Mouse (Mus musculus) kidney, adult 18-20 months (tissue): ENCODE measurements around the gene Prr14l.
"Not testable (repeated sequence)": the region's sequence is repeated elsewhere in the genome, so short reads cannot be mapped to it uniquely, and the experiment has no call there.

Experiments used
- DNase-seq: peaks from one replicate; pipeline ENCODE4 v3.0.0; 2021

Prr14l gene

DNA sequence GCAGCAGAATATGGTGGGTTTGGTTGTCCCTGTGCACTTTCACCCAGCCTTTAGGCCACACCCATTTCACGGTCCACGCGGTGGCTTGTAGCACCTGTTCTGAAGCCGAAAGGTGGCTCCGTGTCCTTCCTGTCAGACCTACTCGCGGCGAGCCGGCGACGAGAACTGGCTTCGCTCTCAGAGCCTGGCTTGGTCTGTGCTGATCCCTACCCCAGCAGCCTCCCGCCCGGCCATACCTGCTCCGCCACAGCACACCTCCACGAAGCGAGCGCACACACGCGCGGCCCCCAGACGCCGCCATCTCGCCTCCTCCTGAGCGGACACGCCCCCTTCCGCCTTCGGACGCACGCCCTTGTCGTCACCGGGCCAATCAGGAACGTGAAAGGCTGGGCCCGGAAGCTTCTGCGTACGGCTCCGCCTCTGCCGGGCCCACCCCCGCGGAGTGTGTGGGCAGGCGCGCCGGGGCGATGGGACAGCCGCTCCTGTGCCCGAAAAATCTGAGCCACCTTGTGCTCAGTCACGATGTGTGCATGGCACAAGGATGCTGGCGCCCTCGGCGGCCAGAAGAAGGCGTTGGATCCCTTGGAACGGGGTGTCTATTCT, 68.6 kb downstream of the Prr14l start, which contains the start of gene Pisd:
Pisd (minus strand) TSS at position 334 of the 603 bp plus-strand sequence.
- DNase-seq: peak; percentile 96

DNA sequence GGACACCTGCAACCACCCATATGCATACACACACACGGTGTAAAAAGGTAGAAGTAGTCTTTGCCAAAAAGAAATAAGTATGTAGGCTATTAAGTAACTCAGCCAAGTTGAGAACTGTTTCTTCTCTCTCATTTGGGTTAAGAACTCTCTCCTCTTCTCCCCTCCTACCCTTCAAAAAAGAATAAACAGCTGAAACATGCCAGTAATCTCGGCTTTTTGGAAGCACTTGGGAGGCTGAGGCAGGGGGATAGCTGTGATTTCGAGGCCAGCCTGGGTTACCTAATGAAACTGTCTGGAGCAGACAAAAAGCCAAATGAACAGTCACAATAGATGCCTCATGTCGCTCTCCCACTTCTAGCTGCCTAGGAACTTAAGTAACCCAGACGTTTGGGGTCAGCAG, 69.3 kb downstream of the Prr14l start:
- DNase-seq: no peak

DNA sequence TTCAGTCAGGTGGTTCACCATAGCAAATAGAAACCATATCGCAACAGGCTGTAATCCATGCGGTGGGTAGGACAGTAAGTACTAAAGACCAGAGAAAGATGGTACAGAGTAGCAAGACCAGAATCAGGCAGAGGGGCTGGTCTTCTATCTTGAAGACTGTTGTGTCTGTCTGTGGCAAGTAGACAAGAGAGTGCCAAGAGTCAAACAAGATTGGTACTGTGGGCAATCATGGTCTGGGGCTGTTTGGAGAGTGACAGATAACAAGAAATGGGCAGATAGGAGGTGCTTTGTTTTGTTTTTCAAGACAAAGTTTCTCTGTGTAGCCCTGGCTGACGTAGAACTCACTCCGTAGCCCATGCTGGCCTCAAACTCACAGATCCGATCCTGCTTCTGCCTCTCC, 72.5 kb downstream of the Prr14l start:
- no peak for DNase-seq

DNA sequence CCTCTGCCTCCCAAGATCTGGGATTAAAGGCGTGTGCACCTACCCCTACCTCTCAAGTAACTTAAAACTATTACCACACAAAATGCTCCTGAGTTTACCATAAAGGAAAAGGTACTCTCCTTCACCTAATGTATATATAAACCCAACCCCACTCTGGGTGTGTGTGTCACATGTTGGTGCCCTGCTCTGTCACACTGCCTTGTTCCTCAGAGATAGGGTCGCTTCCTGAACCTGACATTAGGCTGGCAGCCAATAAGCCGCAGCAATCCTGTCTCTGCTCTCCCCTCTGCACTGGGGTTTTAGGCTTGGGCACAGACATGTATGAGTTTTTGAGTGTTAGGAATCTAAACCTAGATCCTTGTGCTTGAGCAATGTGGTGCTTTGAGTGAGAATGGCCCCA, 75.9 kb downstream of the Prr14l start:
- DNase-seq: no peak

DNA sequence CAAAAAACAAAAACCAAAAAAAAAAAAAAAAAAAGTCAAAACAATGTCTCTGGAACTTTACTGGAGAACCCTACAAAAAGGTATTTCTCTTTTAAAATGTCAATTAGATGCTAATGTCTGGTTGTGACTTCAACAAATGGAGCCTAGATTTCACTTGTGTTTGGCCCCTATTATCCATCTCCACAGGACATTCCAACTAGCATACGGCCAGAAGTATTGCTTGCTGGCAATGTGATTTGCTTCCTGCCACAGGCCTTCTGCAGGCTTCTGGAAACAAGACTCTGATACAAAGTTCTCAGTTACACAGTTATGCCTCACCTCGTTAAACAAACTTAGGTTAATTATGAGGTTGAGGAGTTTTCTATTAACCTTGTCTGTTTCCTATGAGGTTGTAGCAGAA, 81.7 kb downstream of the Prr14l start:
- no peak for DNase-seq

DNA sequence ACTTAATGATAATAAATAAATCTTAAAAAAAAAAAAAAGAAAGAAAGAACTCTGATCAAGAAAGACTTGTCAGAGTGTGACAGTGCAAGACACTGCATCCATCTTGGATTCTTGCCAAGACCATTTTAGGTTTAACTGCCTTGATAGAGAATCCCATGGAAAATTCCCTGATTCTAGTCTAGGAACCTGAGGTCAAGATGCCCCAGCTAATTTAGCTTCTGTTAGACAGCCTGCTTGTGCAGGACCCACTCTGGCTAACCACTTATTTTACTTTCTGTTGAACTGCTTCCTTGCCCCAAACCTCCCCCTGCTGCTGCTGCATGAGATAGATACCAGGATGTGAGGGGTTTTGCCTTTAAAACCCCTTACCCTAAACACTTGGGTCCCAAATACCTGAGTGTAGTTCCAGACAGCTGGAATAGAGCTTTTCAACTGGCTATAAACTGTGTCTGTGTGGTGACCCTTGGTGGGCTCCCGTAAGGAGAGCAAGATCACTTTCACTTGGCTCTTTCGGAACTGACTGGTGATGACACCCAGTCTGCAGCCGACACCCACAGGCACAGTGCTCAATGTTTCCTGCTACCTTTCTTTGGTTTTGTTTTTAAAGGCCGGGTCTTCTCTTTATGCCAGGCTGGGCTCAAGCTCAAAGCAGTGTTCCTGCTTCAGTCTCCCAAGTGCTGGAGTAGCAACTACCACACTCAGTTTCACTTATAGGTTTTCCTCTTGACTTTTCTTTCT, 86.3 kb downstream of the Prr14l start:
- DNase-seq: no peak

DNA sequence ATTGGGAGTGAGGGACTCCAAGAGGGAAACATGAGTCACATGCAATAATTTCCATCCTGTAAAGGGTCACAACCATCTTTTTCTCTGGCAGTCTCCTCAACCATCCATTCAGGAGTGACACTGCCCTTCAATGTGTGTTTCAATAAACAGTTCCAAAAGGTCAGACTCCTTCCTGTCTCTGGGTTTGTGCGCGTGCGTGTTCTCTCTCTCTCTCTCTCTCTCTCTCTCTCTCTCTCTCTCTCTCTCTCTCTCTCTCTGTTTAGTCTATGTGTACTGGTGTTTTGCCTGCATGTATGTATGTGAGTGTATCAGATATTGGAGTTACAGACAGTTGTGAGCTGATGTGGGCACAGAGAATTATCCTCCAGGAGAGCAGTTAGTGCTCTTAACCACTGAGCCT, 87.1 kb downstream of the Prr14l start:
- DNase-seq: no peak

DNA sequence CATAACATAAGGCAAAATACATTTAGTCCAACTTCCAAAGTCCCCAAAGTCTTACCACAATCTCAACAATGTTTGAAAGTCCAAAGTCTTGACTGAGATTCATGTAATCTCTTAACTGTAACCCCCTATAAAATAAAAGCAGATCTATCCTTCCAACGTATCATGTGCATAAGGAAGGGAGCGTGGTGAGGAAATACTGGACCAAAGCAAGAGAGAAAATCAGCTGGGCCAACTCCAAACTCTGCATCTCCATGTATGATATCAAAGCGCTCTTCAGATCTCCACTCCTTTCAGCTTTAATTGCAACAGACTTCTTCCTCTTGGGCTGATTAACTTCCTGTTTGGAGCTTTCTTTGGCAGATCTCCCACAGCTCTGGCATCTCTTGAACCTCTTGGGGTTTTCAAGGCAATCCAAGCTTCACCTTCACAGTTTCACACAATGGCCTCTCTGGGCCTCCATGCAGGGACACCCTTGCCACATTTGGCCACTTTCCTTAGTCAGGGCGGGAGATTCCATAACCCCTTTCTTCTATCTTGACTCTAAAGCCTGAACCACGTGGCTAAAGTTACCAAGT, 92.4 kb downstream of the Prr14l start:
- no peak for DNase-seq

DNA sequence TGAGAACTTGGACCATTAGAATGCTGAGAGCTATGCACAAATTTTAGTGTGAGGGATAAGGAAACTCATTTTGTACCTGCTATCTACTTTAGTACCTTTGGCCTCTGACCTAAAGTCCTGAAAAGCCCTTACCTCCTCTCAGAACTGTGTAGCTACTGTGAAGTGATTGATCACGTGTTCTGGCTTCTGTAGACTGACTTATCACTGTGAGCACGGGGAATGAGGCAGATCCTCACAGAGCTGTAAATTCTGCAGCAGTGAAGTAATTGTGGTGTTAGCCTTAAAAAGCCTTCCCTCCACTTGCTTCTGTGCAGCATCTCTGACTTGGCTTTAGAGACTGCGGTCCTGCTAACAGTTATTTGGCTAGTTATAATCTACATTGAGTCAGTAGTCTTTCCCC, 93.3 kb downstream of the Prr14l start:
- no peak for DNase-seq

DNA sequence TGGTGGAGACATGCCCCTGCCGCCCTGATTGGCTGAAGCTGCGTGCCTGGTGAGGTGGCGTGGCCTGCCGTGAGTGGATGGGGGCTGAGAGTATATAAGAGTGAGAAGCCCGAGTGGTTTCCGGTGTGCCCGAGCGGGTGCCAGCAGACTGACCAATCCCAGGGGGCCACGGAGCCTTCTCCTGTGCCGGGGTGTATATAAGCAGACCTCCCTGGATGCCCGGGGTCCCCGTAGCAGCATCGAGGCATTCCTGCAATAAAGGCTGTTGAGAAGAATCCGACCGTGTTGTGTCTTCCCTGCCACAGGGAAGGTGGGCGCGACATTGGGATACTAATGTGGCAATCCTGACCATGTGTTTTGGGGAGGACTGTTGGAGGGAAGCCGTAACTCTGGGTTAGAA, 93.7 kb downstream of the Prr14l start:
- not testable (repeated sequence) for DNase-seq

DNA sequence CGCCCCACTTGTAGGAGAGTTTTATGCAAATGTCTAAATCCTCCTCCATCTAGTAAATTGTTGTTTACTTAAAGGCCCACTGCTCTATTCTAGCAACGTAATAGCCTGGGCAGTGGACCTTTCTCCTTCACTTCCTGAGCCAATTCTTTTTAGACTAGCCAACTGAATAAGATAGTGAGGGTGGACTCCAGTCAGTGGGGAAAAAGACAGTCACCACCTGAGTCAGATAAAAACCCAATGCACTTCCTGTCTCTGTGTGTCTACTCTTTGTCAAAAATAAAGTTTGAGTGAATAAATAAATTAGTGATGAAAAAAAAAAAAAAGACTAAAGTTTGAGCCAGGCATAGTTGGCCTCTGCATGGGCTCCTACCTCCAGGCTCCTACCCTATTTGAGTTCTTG, 94.4 kb downstream of the Prr14l start:
- no peak for DNase-seq

DNA sequence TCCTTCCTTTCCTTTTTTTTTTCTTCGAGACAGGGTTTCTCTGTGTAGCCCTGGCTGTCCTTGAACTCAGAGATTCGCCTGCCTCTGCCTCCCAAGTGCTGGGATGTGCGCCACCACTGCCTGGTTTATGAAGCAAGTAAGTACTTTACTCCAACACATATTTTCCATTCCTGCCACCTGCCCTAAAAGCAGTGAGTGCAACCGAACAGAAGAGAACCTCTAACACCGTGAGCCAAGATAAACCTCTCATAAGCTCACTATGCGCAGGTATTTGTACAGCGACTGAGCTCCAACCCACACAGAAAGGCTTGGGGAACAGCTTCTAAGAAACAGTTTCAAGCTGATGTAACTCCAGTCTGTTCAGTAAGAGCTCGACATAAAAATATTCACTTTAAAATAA, 97.9 kb downstream of the Prr14l start:
- DNase-seq: no peak

DNA sequence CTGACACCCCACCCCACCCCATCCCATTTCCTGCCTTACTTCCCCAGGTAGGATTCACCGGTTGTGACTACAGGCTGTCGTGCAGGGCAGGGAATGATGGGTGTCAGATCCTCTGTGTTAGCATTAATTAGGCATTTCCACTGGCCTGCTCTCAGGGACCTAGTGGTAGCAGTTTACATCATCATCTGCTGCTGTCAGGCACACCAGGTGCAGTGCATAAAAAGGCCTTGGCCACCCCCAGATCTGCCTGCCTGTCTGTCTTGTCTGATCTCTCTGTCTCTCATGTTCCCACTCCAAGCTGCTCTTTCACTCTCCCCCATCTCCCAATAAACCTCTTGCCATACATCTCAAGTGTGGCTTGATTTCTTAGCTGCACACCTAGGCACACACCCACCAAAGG, 102.3 kb downstream of the Prr14l start:
- DNase-seq: no peak

DNA sequence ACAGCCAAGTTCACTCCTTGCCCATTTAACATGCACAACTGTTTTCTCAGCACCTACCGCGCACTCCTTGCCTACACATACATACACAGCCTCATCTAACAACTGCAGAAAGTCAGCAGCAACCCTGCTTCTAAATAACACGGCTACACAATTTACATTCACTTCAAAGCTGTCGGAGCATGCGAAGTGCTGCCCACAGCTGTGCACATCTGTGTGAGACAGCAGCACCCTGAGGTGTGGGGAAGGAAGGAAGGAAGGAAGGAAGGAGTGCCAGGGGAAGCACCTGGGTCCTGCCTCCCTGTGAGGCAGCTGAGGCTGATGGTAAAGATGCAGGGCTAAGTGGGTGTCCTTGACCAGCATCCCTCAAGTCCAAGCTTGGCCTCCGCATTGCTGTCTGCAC, 105.1 kb downstream of the Prr14l start:
- no peak for DNase-seq

DNA sequence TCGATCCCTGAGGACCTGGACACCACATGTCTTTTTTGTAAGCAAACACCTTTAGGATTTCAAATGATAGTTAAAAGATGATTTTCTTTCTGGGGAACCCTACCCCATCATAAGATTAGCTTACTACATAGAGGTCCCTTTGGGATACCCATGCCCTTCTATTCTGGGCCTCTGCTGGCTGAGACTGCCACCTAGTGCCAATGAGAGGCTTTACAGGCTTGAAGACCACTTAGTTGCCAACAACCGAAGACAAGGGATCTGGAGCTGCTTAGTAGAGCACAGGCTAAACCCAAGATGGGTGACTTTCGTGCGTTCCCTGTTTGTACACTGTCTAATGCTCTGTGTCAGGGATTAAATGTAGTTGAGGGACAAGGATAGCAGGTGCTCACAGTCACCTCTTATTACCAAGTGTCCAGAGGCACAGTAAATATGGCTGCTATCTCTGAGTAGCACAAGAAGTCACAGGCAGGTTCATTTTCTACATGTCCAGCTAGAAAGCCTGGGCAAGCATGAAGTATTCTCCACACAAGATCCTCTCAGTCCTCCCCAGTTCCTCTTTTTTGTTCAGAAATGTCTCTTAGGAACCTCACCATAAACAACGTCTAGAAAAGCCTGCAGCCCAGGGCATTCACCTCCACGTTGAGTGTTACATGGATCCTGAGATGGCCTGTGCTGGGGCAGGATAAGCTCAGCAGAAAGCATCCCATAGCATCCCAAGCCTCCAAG, 106.2 kb downstream of the Prr14l start:
- DNase-seq: peak; percentile 57

DNA sequence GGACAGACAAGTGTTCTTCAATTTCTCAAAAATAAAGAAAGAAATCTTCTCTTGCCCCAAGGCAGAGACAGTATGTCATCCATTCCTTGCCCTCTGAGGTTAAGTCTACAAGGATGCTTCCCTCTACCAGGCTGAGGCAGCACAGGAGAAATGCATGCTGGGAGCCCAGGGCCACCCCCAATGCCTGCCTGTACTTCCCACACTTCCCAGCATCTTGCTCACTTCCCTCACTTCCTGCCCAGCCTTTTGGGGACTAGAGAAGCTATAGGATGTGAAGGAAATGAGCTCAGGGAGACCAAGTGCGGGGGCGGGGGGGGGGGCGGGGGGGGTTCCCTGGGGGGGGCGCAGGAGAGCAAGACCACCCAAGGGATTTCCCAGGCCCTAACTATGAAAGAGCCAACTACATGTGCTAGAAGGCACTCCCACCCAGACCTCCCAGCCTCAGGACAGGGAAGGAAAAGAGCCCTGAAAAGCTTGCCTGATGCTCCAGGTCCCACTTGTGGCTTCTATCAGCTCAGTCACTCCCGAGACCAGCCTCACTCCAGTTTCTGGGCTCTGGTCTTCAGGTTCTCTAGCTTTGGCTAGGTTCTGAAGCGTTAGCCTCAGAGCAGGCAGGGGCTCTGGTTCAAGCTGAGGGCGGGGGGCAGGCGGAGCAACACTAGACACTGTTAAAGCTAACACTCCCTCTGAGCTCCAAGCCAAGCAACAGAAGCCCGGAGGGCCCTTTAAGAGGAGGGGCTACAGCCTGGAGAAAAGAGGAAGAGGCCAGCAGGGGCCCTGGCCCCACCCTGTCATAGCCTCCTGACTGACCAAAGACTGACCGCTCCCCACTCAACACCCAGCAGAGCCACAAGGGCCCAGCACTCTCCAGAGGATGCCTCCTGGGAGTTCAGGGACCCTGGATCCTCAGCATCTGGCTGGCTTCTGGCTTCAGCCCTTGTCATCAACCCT, 108.1 kb downstream of the Prr14l start:
- DNase-seq: peak; percentile 72

DNA sequence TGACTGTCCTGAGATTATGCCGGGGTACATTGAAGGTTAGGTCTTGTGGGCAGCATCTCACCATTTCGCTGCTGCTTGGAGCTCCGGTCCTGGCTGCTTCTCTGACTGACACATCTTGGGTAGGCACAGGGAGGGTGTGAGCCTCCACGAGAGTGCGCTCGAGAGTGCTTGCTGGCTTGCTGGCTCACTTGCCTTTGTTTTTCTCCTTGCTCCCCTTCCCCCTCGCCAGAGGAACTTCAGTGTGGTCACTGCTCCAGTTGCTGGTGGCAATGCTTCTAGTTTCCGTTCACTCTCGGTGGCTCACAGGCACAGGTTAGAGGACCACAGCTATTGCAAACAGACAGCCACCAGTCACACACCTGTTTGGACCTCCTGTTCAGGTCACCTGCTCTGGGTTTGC, 111.9 kb downstream of the Prr14l start:
- no peak for DNase-seq

DNA sequence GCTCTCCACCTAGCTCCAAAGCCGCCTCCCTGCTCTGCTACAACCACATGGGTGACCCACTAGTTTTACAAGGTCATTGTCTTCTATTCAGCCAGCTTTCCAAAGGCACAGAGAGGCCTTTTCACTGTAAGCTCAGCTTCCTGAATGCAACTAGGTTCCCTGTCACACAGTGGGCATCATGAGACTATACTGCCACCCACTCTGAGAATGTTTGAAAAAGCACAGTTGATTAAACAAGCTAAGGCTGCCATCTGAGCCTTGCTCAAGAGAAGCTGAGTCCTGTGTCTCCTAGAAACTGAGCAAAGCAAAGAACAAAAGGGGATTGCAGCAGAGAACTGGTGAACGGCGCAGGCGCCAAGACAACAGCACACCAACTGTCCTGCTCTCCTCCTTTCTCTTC, 112.7 kb downstream of the Prr14l start:
- not testable (repeated sequence) for DNase-seq

DNA sequence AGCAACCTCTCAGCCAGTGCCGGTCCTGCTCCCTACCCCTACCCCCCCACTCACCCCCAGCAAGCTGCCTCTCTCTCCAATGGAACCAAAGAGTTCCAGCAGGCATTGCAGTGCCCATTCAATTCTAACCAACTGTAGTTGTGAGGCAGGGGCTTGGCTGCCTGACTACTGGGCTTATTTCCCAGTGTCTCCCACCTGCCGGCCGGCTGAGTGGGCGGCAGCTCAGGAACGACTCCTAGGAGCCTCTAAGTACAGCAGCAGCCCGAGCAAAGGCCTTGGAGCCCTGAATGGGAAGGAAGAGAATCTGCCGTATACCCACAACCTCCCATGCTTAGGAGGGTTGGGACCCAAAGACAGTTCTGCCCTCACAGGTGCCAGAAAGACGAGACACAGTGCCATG, 113.2 kb downstream of the Prr14l start:
- DNase-seq: not testable (repeated sequence)

DNA sequence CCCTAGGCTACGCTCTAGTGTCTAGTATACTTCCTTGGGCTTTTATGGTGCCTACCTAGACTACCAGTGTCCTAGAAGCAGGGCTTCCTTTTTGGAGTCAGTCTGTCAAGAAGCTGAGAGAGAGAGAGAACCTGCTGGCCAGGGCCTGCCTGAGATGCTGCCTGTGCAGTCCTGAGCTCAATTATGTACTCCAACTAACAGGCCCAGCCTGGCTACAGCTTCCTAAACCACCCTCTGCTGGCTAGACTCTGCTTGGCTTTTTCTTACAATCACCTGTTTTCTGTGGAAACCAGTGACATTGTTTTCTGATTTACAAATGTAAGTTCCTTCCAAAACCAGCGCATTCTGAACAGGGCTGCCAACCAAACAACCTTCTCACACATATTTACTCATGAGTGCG, 113.9 kb downstream of the Prr14l start:
- no peak for DNase-seq
